Mouse (Mus musculus) limb, embryonic 11.5 days (tissue): ENCODE data around the gene Retsat. TPM values are rescaled to one million over a fixed set of nuclear protein-coding genes. Genes with fewer than 3 reads are reported as not detected.

Experiments
- ATAC-seq: fragments of 200-750 bp; cut with Nextera tagmentation; 2 replicates; pipeline ENCODE4 v1.8.0; 2017; ENCODE audit warnings: low read depth; ENCODE audit not compliant: insufficient number of reproducible peaks, low FRiP score, low TSS enrichment
- DNase-seq: peaks from one replicate; pipeline ENCODE4 v3.0.0-alpha.2; 2015; ENCODE audit warnings: low spot score
- H3K27ac ChIP-seq: fragments of 300-500 bp; sonication (generic); replicated peaks from 2 replicates; pipeline ENCODE4 v1.5.1; 2014; ENCODE audit warnings: low read depth, mild to moderate bottlenecking, low read length
- H3K27me3 ChIP-seq: fragments of 300-500 bp; sonication (generic); 2 replicates; pipeline ENCODE4 v1.6.1; 2014; ENCODE audit warnings: mild to moderate bottlenecking, low read length, mixed read lengths; ENCODE audit not compliant: control insufficient read depth, insufficient read depth
- H3K36me3 ChIP-seq: fragments of 300-500 bp; sonication (generic); 2 replicates; pipeline ENCODE4 v1.6.1; 2014; ENCODE audit warnings: mild to moderate bottlenecking, low read length, moderate library complexity, mixed read lengths; ENCODE audit not compliant: control insufficient read depth, insufficient read depth
- H3K4me1 ChIP-seq: fragments of 300-500 bp; sonication (generic); 2 replicates; pipeline ENCODE4 v1.6.1; 2014; ENCODE audit warnings: low read length, mixed read lengths; ENCODE audit not compliant: control insufficient read depth, insufficient read depth
- H3K4me2 ChIP-seq: fragments of 300-500 bp; sonication (generic); 2 replicates; pipeline ENCODE4 v1.6.1; 2014; ENCODE audit warnings: low read depth, mild to moderate bottlenecking, moderate library complexity; ENCODE audit not compliant: severe bottlenecking
- H3K4me3 ChIP-seq: fragments of 300-500 bp; sonication (generic); 2 replicates; pipeline ENCODE4 v1.5.1; 2014; ENCODE audit warnings: low read depth, low read length
- H3K9ac ChIP-seq: fragments of 300-500 bp; sonication (generic); 2 replicates; pipeline ENCODE4 v1.6.1; 2014; ENCODE audit warnings: mild to moderate bottlenecking, low read length
- H3K9me3 ChIP-seq: fragments of 300-500 bp; sonication (generic); 2 replicates; pipeline ENCODE4 v1.6.1; 2016; ENCODE audit warnings: low read length; ENCODE audit not compliant: control insufficient read depth
- WGBS: fragments of 180-500 bp; shearing (Covaris S2); extraction: QIAGEN DNeasy Blood & Tissue Kit; methylation state at CpG from one replicate; pipeline ENCODE4 v1.1.7; 2014; 5-methylcytosine and 5-hydroxymethylcytosine counted together
- polyA plus RNA-seq: library from polyadenylated mRNA; unstranded; fragments of >200 nt; fragmentation: Nextera tagmentation; extraction: Ambion mirVana; gene quantifications from 2 replicates; pipeline ENCODE4 v1.2.1, GENCODE M21; 2014

Retsat gene
- polyA plus RNA-seq, 1 experiment from 2014 or later = 11.2 TPM

DNA sequence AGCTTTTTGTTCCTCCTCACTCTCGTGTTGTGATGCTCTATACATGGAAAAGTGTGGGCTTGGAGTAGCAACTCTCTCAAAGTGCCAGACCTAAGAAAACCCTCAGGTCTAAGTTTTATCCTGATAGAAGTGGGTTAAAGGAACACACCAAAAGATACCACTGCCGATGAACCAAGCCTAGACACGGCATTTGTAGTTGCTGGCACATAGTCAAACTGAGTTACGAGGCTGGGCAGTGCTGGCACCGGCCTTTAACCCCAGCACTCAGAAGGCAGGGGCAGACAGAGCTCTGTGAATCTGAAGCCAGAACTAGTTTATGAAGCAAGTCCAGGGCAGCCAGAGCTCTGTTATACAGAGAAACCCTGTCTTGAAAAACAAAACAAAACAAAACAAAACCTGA is 9.4 kb downstream of the Retsat start:
- H3K4me1 ChIP-seq = no peaks in the 10 kb centered on the region
- DNase-seq (no peak), ATAC-seq (no peak)
- H3K4me3 ChIP-seq = no peak overlapping the region
- H3K27me3 ChIP-seq = no peaks in the 10 kb centered on the region
- WGBS = 89% methylated on average over 5 of the region's 5 CpGs
- H3K4me2 ChIP-seq = no peak overlapping the region
- H3K9ac ChIP-seq = no peak overlapping the region
- H3K36me3 ChIP-seq = peaks cover 23% of the 10 kb centered on the region
- H3K27ac ChIP-seq = no peak overlapping the region
- H3K9me3 ChIP-seq = no peaks in the 10 kb centered on the region

DNA sequence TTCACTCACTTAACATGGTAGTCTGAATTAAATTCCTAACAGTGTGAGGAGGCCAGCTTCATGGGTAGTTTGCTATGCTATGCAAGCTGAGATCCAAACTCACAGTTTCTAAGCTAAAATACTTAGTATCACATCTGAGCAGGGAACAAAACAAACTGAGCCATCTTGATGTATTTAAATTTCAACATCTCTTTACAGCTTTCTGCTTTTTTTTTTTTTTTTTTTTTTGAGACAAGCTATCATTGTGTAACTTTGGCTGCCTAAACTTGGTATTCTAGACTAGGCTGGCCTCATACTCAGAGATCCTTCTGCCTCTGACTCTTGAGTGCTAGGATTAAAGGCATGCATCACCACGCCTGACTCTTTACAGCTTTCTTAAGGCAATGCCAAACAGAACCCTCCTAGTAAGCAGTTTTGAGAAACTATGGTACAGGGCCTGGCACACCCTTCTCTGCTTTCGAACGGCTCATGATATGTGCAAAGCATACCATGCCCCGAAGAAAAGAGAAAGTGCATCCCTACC is 10.4 kb downstream of the Retsat start:
- WGBS = 90% methylated on average over 4 of the region's 4 CpGs
- Histone ChIP-seq H3K27me3 (no peaks in the 10 kb centered on the region), H3K9ac (no peak overlapping the region), H3K27ac (no peak overlapping the region), H3K4me1 (no peaks in the 10 kb centered on the region), H3K4me3 (no peak overlapping the region), H3K4me2 (no peak overlapping the region), H3K9me3 (no peaks in the 10 kb centered on the region), H3K36me3 (peaks cover 26% of the 10 kb centered on the region)
- DNase-seq (no peak), ATAC-seq (no peak)

GRCm38 (mm10) chr6:72610261-72610660 is 12.0 kb downstream of the Retsat start:
- ATAC-seq = no peak
- Histone ChIP-seq H3K4me1 (peaks cover 4% of the 10 kb centered on the region), H3K36me3 (peaks cover 26% of the 10 kb centered on the region), H3K9ac (no peak overlapping the region), H3K27me3 (no peaks in the 10 kb centered on the region), H3K27ac (no peak overlapping the region), H3K4me2 (no peak overlapping the region), H3K4me3 (no peak overlapping the region), H3K9me3 (no peaks in the 10 kb centered on the region)
- no peak for DNase-seq
- 93% methylated on average over 4 of the region's 4 CpGs for WGBS

GRCm38 (mm10) chr6:72615151-72615550 is 16.9 kb downstream of the Retsat start:
- WGBS = 71% methylated on average over 2 of the region's 2 CpGs
- H3K9me3 ChIP-seq = no peaks in the 10 kb centered on the region
- peaks cover 11% of the 10 kb centered on the region; the same call in 1 of the 2 replicates for H3K36me3 ChIP-seq
- H3K27me3 ChIP-seq = no peaks in the 10 kb centered on the region
- no peak overlapping the region for H3K9ac ChIP-seq
- DNase-seq (no peak), ATAC-seq (no peak)
- H3K4me2 ChIP-seq = peak overlapping the region; percentile 92
- peaks cover 16% of the 10 kb centered on the region for H3K4me1 ChIP-seq
- no peak overlapping the region for H3K27ac ChIP-seq
- H3K4me3 ChIP-seq = peak overlapping the region; percentile 81; the same call in 1 of the 2 replicates

- H3K4me3 ChIP-seq = peak overlapping the region; percentile 81
- DNase-seq = no peak
- no peak overlapping the region for H3K27ac ChIP-seq
These were observed 17.5 kb downstream of the Retsat start for GRCm38 (mm10) chr6:72615561-72616375.

GRCm38 (mm10) chr6:72616643-72617288 is 18.5 kb downstream of the Retsat start, which contains the start of gene Tgoln1:
Tgoln1 (minus strand) TSS chr6:72617000.
- ATAC-seq (peak; percentile 94), DNase-seq (peak; percentile 95)
- under 1% methylated on average over 37 of the region's 41 CpGs for WGBS
- Histone ChIP-seq H3K9me3 (no peaks in the 10 kb centered on the region), H3K9ac (peak within 1 kb of the TSS; percentile 77), H3K36me3 (peaks cover 5% of the 10 kb centered on the region; the same call in 1 of the 2 replicates), H3K4me1 (peaks cover 16% of the 10 kb centered on the region), H3K4me2 (peak within 1 kb of the TSS; percentile 92), H3K27ac (no peak within 1 kb of the TSS; the same call in 1 of the 2 replicates), H3K4me3 (peak within 1 kb of the TSS; percentile 81), H3K27me3 (no peaks in the 10 kb centered on the region)

More at GRCm38 (mm10) chr6:72615561-72616375, 17.5 kb downstream of the Retsat start:
- H3K4me1 ChIP-seq = peaks cover 16% of the 10 kb centered on the region
- no peaks in the 10 kb centered on the region for H3K9me3 ChIP-seq
- H3K27me3 ChIP-seq = no peaks in the 10 kb centered on the region
- H3K36me3 ChIP-seq = peaks cover 11% of the 10 kb centered on the region; the same call in 1 of the 2 replicates
- H3K9ac ChIP-seq = peak overlapping the region; percentile 77
- WGBS = 27% methylated on average over 25 of the region's 25 CpGs
- no peak for ATAC-seq
- H3K4me2 ChIP-seq = peak overlapping the region; percentile 92

DNA sequence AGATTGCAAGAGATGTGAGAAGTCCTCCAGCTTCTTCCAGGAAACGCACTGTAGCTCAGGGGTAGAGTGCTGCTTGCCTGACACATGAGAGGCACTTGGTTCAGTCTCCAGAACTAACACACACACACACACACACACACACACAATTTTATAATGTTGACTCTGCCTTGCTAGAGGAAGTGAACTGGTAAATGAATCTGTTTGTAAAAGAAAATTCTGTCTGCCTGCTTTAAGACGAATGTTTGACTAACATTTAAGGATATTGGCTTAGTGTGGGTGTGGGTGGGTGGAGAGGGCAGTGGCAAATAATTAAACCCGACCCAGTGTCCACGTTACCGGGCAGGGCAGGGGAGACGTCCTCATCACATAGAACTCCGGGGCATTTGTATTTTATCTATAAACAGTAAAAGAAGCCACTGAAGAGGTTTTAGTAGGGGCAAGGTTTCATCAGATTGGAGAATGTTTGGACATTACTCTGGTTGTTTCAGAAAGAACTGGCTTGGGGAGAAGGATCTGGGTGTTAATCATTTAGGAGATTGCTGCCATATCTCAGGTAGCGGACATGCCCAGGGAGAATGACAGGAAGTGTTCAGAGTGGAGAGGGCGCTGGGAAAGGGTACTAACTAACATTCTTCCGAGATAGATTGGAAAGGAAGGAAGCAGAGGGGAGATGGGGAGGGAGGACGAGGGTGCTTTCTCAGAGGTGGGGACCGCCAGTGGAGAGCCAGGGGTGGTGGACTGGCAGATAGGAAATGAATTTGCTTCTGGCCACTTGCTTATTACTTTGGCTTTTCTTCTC is 21.7 kb downstream of the Retsat start:
- no peak overlapping the region for H3K4me2 ChIP-seq

GRCm38 (mm10) chr6:72620920-72621319 is 22.6 kb downstream of the Retsat start:
- ATAC-seq (no peak), DNase-seq (no peak)
- H3K27ac ChIP-seq = no peak overlapping the region
- no peak overlapping the region for H3K9ac ChIP-seq
- H3K4me2 ChIP-seq = no peak overlapping the region
- WGBS = 92% methylated on average over 5 of the region's 5 CpGs
- no peaks in the 10 kb centered on the region for H3K27me3 ChIP-seq
- 0 out of 2 replicates have a peak, but pooled peaks cover under 1% of the 10 kb centered on the region for H3K36me3 ChIP-seq
- H3K9me3 ChIP-seq = no peaks in the 10 kb centered on the region
- peaks cover 6% of the 10 kb centered on the region; the same call in 1 of the 2 replicates for H3K4me1 ChIP-seq
- H3K4me3 ChIP-seq = no peak overlapping the region

More for the DNA sequence above, 21.7 kb downstream of the Retsat start:
- Histone ChIP-seq H3K9ac (no peak overlapping the region), H3K4me1 (peaks cover 15% of the 10 kb centered on the region), H3K4me3 (no peak overlapping the region), H3K27me3 (no peaks in the 10 kb centered on the region), H3K36me3 (no peaks in the 10 kb centered on the region), H3K9me3 (no peaks in the 10 kb centered on the region), H3K27ac (no peak overlapping the region)
- WGBS = 65% methylated on average over 12 of the region's 12 CpGs
- DNase-seq (no peak), ATAC-seq (no peak)
